9 mouse cellular contexts compared by ENCODE assay signal in the genomic region with DNA sequence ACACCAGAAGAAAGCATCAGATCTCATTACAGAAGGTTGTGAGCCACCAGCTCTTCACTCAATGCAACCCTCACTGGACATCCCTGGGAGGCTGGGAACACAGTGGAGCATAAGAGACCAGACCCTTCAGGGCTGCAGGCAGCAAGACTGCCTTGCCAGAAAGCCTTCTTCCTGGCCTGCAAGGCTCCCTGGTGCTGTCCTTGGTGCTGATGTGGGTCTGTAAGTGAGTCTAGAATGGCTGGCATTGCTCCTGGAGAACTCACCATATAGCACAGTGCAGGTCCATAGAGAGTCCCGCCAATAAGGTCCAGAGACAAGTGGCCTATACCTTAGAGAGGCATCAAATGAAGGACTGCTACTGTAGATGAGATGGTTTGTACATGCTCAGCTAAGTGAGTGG. TPM values are rescaled to one million over a fixed set of nuclear protein-coding genes. Genes with fewer than 3 reads are reported as not detected.
DNase-seq lines count a peak whose midpoint lies in the region; ATAC-seq lines count a peak whose summit lies in the region.
"Had no signal": no experiment of that assay in that cellular context is flagged by ENCODE, and none has a peak within 500 bp of the region (broad histone marks: within the 10 kb centered on the region; RNA-seq: fewer than 3 reads in every experiment).

No protein-coding gene starts in this region.

- H3K4me3 ChIP-seq in kidney, embryonic 14.5 days (ENCODE audit: low read length) = no peak overlapping the region
- H3K4me3 ChIP-seq: neural tube, embryonic 12.5 days had no signal

- no peak overlapping the region for H3K4me2 ChIP-seq in kidney, embryonic 14.5 days (replicated peaks; ENCODE audit: low read depth, low read length)
- H3K4me2 ChIP-seq: neural tube, embryonic 12.5 days had no signal

- no peak overlapping the region for H3K9ac ChIP-seq in kidney, embryonic 14.5 days (ENCODE audit: low read depth, low read length)
- H3K9ac ChIP-seq: neural tube, embryonic 12.5 days had no signal

- 30% methylated on average over 1 of the region's 1 CpGs for WGBS in kidney, embryonic 14.5 days

- H3K9me3 ChIP-seq in kidney, embryonic 14.5 days (ENCODE audit: control insufficient read depth, low read length) = no peaks in the 10 kb centered on the region
- H3K9me3 ChIP-seq: neural tube, embryonic 12.5 days had no signal

- peak; percentile 65 for DNase-seq in CD4-positive, CD25-positive, alpha-beta regulatory T cell, adult 2 months (ENCODE audit: low read depth, low spot score)
- peak; percentile 37 for DNase-seq in ovary, postnatal 14 days (ENCODE audit: low spot score)
- no peak for DNase-seq in ovary, adult 18-20 months (ENCODE audit: low spot score)
- peak; percentile 51 for DNase-seq in splenic B cell, adult 2 months (ENCODE audit: low read depth, low spot score)
- no peak for DNase-seq in gastrocnemius, postnatal 25 days

- no peak overlapping the region for H3K27ac ChIP-seq in kidney, embryonic 14.5 days (ENCODE audit: low read depth, low read length)
- H3K27ac ChIP-seq: neural tube, embryonic 12.5 days had no signal

- H3K36me3 ChIP-seq in kidney, embryonic 14.5 days (ENCODE audit: control insufficient read depth, insufficient read depth, low read length) = no peaks in the 10 kb centered on the region
- no peaks in the 10 kb centered on the region for H3K36me3 ChIP-seq in splenic B cell, adult 2 months (ENCODE audit: control insufficient read depth, insufficient read depth, low read length, poor library complexity, severe bottlenecking)
- H3K36me3 ChIP-seq: neural tube, embryonic 12.5 days had no signal

- ATAC-seq in CD4-positive, CD25-positive, alpha-beta regulatory T cell, adult 4 months = no peak
- ATAC-seq in kidney, embryonic 14.5 days (ENCODE audit: low FRiP score, low TSS enrichment) = peak; percentile 40; the same call in 1 of the 2 replicates
- no peak for ATAC-seq in monocyte, adult 5-6 weeks (replicated peaks; ENCODE audit: insufficient number of reproducible peaks, low FRiP score, low TSS enrichment, poor library complexity, severe bottlenecking)

- H3K4me1 ChIP-seq in kidney, embryonic 14.5 days (ENCODE audit: control insufficient read depth, insufficient read depth, low read length) = no peaks in the 10 kb centered on the region
- H3K4me1 ChIP-seq: neural tube, embryonic 12.5 days had no signal

- H3K27me3 ChIP-seq in kidney, embryonic 14.5 days (ENCODE audit: control insufficient read depth, insufficient read depth, low read length) = no peaks in the 10 kb centered on the region
- no peaks in the 10 kb centered on the region for H3K27me3 ChIP-seq in splenic B cell, adult 2 months (ENCODE audit: control insufficient read depth, insufficient read depth, low read length, poor library complexity, severe bottlenecking)
- H3K27me3 ChIP-seq: neural tube, embryonic 12.5 days had no signal

RNA-seq across cellular contexts. Expression of gene Tmem86b, which starts 11.2 kb away (rescaled TPM):
- polyA plus RNA-seq in CD4-positive, CD25-positive, alpha-beta regulatory T cell, adult 4 months (2017; shearing (Covaris generic)) = 1 to 10 TPM; 2.9 to 4.2 TPM
- 1.0 and 1.4 TPM in 2 replicates for polyA plus RNA-seq in kidney, embryonic 14.5 days (2014; fragmentation: Nextera tagmentation; extraction: Ambion mirVana)
- 1 to 10 TPM; 2.4 to 3.0 TPM for total RNA-seq in gastrocnemius, postnatal 25 days (2021)
- total RNA-seq in monocyte, adult 5-6 weeks (2017) = 18.1 to 27.9 TPM (median 21.7 TPM) in 3 replicates

RNA-seq across cellular contexts. Expression of gene Ptprh, which starts 16.1 kb away (rescaled TPM):
- not detected for polyA plus RNA-seq in CD4-positive, CD25-positive, alpha-beta regulatory T cell, adult 4 months (2017; shearing (Covaris generic))
- polyA plus RNA-seq in kidney, embryonic 14.5 days (2014; fragmentation: Nextera tagmentation; extraction: Ambion mirVana) = 0.09 TPM in 1 of 2 replicates, not detected in the other
- not detected for total RNA-seq in gastrocnemius, postnatal 25 days (2021)
- 0.39 TPM in 1 of 3 replicates, not detected in the others for total RNA-seq in monocyte, adult 5-6 weeks (2017)
- polyA plus RNA-seq: neural tube, embryonic 12.5 days had no signal

RNA-seq across cellular contexts. Expression of gene Ppp6r1, which starts 38.8 kb away (rescaled TPM):
- 1 to 10 TPM; 6.7 to 9.1 TPM for polyA plus RNA-seq in CD4-positive, CD25-positive, alpha-beta regulatory T cell, adult 4 months (2017; shearing (Covaris generic))
- polyA plus RNA-seq in kidney, embryonic 14.5 days (2014; fragmentation: Nextera tagmentation; extraction: Ambion mirVana) = 8.3 and 10.2 TPM in 2 replicates
- total RNA-seq in gastrocnemius, postnatal 25 days (2021) = 10 to 100 TPM; 41.8 to 46.2 TPM
- 101 to 191 TPM (median 127 TPM) in 3 replicates for total RNA-seq in monocyte, adult 5-6 weeks (2017)

Comparison
In these comparisons a context has a peak if more than half of its experiments do, and no peak if none do; other contexts are left out.
1. DNase-seq: peak in CD4-positive, CD25-positive, alpha-beta regulatory T cell, adult 2 months (single experiment), ovary, postnatal 14 days (single experiment) and splenic B cell, adult 2 months (single experiment); none in ovary, adult 18-20 months (single experiment) and gastrocnemius, postnatal 25 days (single experiment).